Mouse (Mus musculus): ENCODE results near the gene Klf11. TPM values are rescaled to one million over a fixed set of nuclear protein-coding genes. Genes with fewer than 3 reads are reported as not detected.
A peak's percentile ranks its signal among the peaks of the same experiment; 100 is the strongest.

Gene Klf11
- total and polyA plus RNA-seq, 3 experiments, result 7.2 to 9.2 (median 7.3) TPM

GRCm38 (mm10) chr12:24709831-24710508, 58.9 kb downstream of the Klf11 start:
- H3K4me2 ChIP-seq (ENCODE audit: insufficient read depth, low read depth, poor library complexity, severe bottlenecking), result peak overlapping the region; percentile 73
- TF ChIP-seq JUND (conservative IDR thresholded peaks at IDR 0.05; ENCODE audit: low read depth, low read length) (peak; percentile 65), HCFC1 (IDR thresholded peaks at IDR 0.05; ENCODE audit: low read depth, low read length) (peak; percentile 40), E2F4 (IDR thresholded peaks at IDR 0.05; ENCODE audit: insufficient replicate concordance, low read depth, low read length) (0 out of 2 replicates have a peak, but pooled peaks have one; percentile 30), NELFE (IDR thresholded peaks at IDR 0.05; ENCODE audit: low read depth, low read length) (0 out of 2 replicates have a peak, but pooled peaks have one; percentile 17), RAD21 (IDR thresholded peaks at IDR 0.05; ENCODE audit: low read depth, low read length) (peak; percentile 37), USF2 (conservative IDR thresholded peaks at IDR 0.05; ENCODE audit: low read depth, low read length) (no peak), ZMIZ1 (IDR thresholded peaks at IDR 0.05; ENCODE audit: low read depth, low read length) (0 out of 2 replicates have a peak, but pooled peaks have one; percentile 36), IRF4 (IDR thresholded peaks at IDR 0.05; ENCODE audit: low read depth, low read length) (peak; percentile 56; the same call in 1 of the 2 replicates), CTCF (conservative IDR thresholded peaks at IDR 0.05 in 1 of 2, IDR thresholded peaks at IDR 0.05 in 1 of 2; ENCODE audit: low read depth in 2 of 2, low read length in 2 of 2) (peak in 1 of 2 experiments; percentile 78; a peak in 3 of 4 replicates), MXI1 (IDR thresholded peaks at IDR 0.05; ENCODE audit: low read depth, low read length) (peak; percentile 49; the same call in 1 of the 2 replicates), SMC3 (IDR thresholded peaks at IDR 0.05; ENCODE audit: low read depth, low read length) (peak; percentile 46), ELF1 (IDR thresholded peaks at IDR 0.05; ENCODE audit: low read depth, low read length) (peak; percentile 37; the same call in 1 of the 2 replicates), JUN (IDR thresholded peaks at IDR 0.05; ENCODE audit: insufficient read depth, low read depth, low read length) (no peak), UBTF (IDR thresholded peaks at IDR 0.05; ENCODE audit: low read depth, low read length) (no peak), CHD1 (IDR thresholded peaks at IDR 0.05; ENCODE audit: low read depth, low read length) (no peak; the same call in 1 of the 2 replicates), SIN3A (IDR thresholded peaks at IDR 0.05; ENCODE audit: low read length) (peak; percentile 71; the same call in 1 of the 2 replicates)
- no peaks in the 10 kb centered on the region for H3K27me3 ChIP-seq (replicated peaks)
- no peaks in the 10 kb centered on the region for H3K9me3 ChIP-seq (replicated peaks; ENCODE audit: low read length)
- H3K36me3 ChIP-seq (replicated peaks in 1 of 2; ENCODE audit: control insufficient read depth in 1 of 2, insufficient read depth in 1 of 2, low read length in 1 of 2), result peaks cover 31 to 56% of the 10 kb centered on the region in 2 experiments
- H3K27ac ChIP-seq (ENCODE audit: insufficient read depth, low read depth), result peak overlapping the region; percentile 67
- in situ Hi-C loops (cut with MboI; ENCODE audit: low pct_ligation_motif_present, low pct_unique_long_range_greater_than_20kb, low sequenced_read_pairs), result loop anchor here (5.0 kb wide), 1 partner anchor 242 kb away; no protein-coding TSS in a partner anchor
- peaks cover 6 to 47% of the 10 kb centered on the region in 2 experiments for H3K4me1 ChIP-seq (ENCODE audit: control insufficient read depth in 1 of 2, insufficient read depth in 2 of 2)
- H3K79me2 ChIP-seq (replicated peaks; ENCODE audit: control insufficient read depth, extremely low read depth, insufficient read depth, poor library complexity, severe bottlenecking), result peaks cover 28% of the 10 kb centered on the region
- H3K9ac ChIP-seq (ENCODE audit: insufficient read depth, low read depth), result peak overlapping the region; percentile 71; the same call in 1 of the 2 replicates
- DNase-seq (ENCODE audit: extremely low read depth), result peak; percentile 89
- dilution Hi-C loops (cut with MboI; ENCODE audit: extremely low pct_ligation_motif_present, extremely low pct_unique_long_range_greater_than_20kb, low sequenced_read_pairs), result no loop called here
- H3K4me3 ChIP-seq (replicated peaks in 1 of 3; ENCODE audit: low read depth in 2 of 3, low read length in 2 of 3, poor library complexity in 1 of 3), result peak overlapping the region; percentile 72 to 86 (median 77)

GRCm38 (mm10) chr12:24710672-24711071, 59.6 kb downstream of the Klf11 start:
- in situ Hi-C loops (cut with MboI; ENCODE audit: low pct_ligation_motif_present, low pct_unique_long_range_greater_than_20kb, low sequenced_read_pairs), result loop anchor here (5.0 kb wide), 1 partner anchor 242 kb away; no protein-coding TSS in a partner anchor
- Histone ChIP-seq H3K27me3 (replicated peaks) (no peaks in the 10 kb centered on the region), H3K36me3 (replicated peaks in 1 of 2; ENCODE audit: control insufficient read depth in 1 of 2, insufficient read depth in 1 of 2, low read length in 1 of 2) (peaks cover 35 to 60% of the 10 kb centered on the region in 2 experiments), H3K9me3 (replicated peaks; ENCODE audit: low read length) (no peaks in the 10 kb centered on the region), H3K9ac (ENCODE audit: insufficient read depth, low read depth) (peak overlapping the region; percentile 31; the same call in 1 of the 2 replicates), H3K4me2 (ENCODE audit: insufficient read depth, low read depth, poor library complexity, severe bottlenecking) (peak overlapping the region; percentile 73), H3K4me1 (ENCODE audit: control insufficient read depth in 1 of 2, insufficient read depth in 2 of 2) (peaks cover 4 to 40% of the 10 kb centered on the region in 2 experiments; a peak in 3 of 4 replicates), H3K4me3 (replicated peaks in 1 of 3; ENCODE audit: low read depth in 2 of 3, low read length in 2 of 3, poor library complexity in 1 of 3) (peak overlapping the region in 2 of 3 experiments; percentile 14 to 38), H3K27ac (ENCODE audit: insufficient read depth, low read depth) (peak overlapping the region; percentile 67), H3K79me2 (replicated peaks; ENCODE audit: control insufficient read depth, extremely low read depth, insufficient read depth, poor library complexity, severe bottlenecking) (peaks cover 28% of the 10 kb centered on the region)
- TF ChIP-seq CTCF (conservative IDR thresholded peaks at IDR 0.05 in 1 of 2, IDR thresholded peaks at IDR 0.05 in 1 of 2; ENCODE audit: low read depth in 2 of 2, low read length in 2 of 2) (peak; percentile 56 to 66; a peak in 3 of 4 replicates), SMC3 (IDR thresholded peaks at IDR 0.05; ENCODE audit: low read depth, low read length) (peak; percentile 10; the same call in 1 of the 2 replicates), MAZ (IDR thresholded peaks at IDR 0.05; ENCODE audit: low read depth, low read length) (no peak), MEF2A (IDR thresholded peaks at IDR 0.05; ENCODE audit: borderline replicate concordance, low read depth, low read length) (peak; percentile 37; the same call in 1 of the 2 replicates), RAD21 (IDR thresholded peaks at IDR 0.05; ENCODE audit: low read depth, low read length) (peak; percentile 15)
- dilution Hi-C loops (cut with MboI; ENCODE audit: extremely low pct_ligation_motif_present, extremely low pct_unique_long_range_greater_than_20kb, low sequenced_read_pairs), result no loop called here
- DNase-seq (ENCODE audit: extremely low read depth), result peak; percentile 73
